Mouse (Mus musculus): Measurements from ENCODE around the gene Oaz2.

DNA sequence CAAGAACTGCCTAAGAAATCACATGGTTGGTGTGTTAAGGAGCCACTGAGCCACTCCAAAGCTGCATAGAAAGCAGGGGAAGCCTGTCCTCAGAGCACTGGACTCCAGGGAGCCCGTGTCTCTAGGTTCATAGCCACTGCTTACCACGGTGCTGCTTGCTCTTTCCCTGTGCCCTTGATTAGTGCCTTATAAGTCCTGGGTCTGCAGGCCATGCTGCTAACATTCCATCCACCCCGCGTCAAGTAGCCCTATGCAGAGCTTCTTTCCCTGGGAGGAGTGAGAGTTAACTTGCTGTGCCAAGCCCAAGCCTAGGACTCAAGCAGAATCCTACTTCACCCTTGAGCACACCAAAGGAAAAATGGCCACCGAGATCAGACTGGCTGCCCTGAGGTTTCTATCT, 28.7 kb upstream of the Oaz2 start:
- TF ChIP-seq CTCF (conservative IDR thresholded peaks at IDR 0.05; ENCODE audit: low read length) (no peak), POU5F1 (IDR thresholded peaks at IDR 0.05; ENCODE audit: borderline replicate concordance, low read length) (no peak)

All from E14TG2a.4 (cell line).